Mouse (Mus musculus): ENCODE measurements around the gene Ttc41.

Ttc41 gene

DNA sequence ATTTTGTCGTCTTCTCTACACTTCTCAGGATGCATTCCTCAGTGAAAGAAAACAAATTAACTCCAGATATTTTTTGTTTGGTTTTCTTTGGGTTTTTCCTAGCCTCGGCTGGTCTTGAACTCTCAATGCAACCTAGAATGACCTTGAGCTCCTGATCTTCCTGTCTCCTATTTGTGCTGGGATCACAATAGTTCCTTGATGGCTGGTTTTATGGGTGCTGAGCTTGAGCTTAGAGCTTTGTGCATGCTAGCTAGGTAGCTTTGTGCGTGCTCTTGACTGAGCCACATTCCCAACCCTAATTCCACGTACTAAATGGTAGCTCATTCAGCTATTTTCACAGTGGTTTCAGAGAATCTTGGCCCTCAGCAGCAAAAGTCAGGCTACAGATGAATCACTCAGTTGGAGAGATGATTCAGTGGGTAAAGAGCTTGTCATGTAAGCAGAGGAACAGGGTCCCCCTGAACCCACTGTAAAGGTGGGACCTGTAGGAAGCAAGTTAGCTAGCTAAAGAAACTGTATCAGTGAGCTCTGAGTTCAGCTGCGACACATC, 78.6 kb downstream of the Ttc41 start:
- DNase-seq (ENCODE audit: low spot score): no peak

DNA sequence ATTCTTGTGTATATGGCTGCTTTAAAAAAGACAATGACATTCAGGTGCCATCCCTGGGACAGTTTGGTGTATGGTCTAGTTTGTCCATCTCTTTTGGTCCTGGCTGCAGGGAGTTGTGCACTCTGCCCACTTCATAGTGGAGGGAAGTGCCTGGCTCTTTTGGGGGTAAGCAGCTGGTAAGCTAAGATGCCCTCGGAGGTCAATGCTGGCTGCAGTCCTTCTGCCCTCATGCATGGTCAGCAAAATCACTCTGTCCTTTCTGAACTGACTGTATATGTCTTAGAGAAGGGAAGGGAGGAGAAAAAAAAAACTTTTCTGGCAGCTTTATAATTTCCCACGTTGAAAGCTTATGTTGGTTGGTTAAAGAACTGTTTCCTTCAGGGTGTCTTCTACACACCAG, 79.8 kb downstream of the Ttc41 start:
- DNase-seq (ENCODE audit: low spot score): no peak

DNA sequence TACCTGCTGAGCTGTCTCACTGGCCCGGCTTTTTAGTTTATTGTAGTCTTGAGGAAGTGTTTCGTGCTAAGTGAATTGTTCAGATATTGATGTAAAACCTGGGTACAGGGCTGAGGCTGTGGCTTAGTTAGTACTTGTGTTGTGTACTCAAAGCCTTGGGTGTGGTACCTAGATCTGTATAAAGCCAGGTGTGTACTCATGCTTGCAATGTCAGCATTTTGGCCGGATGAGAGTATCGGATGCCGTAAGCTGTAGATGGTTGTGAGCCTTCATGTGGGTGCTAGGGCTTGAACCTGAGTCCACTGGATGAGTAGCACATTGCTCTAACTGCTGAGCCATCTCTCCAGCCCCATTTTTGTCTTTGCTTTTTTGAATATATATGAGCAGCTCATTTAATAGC, 80.5 kb downstream of the Ttc41 start:
- no peak for DNase-seq (ENCODE audit: low spot score)

DNA sequence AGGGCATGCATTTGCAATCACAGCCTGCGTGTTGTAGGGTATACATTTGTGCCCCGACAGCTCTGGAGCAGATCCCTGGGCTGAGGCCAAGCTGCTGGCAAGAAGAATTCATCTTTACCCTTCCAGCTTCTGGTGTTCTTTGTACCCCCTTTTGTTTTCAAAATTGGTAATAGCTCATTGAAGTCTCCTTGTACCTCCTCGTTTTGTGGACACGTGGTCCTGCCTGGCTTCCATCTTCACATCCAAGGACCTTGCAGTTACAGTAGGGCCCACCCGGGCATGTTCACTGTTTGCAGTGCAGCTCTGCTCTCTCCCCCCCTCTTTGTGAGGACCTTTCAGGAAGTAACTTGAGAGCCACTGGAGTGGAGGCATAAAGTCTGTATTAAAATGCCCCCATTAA, 82.6 kb downstream of the Ttc41 start:
- no peak for DNase-seq (ENCODE audit: low spot score)

DNA sequence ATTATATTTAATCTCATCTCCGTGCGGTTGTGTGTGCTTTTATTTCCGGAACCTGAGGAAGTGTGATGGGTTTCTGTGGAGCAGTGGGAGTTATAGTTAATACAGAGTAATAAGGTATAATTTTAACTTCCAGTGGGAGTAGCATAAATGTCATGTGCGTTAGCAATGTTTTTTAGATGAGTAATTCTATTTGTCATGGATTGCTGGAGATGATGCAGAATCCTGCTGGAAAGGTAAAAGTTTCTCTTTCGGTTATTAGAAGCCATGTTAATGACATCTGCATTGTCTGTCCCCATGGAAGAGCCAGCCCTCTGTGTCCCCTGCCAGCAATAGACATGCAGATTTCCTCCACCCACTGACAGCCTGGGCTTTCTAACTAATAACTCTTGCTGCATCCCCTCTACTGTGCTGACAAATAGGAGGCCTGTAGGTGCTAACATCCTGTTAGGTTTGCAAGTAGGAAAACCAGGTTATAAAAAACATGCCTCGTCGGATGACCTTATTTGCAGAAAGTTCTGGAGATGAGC, 83.6 kb downstream of the Ttc41 start:
- DNase-seq (ENCODE audit: low spot score): no peak

DNA sequence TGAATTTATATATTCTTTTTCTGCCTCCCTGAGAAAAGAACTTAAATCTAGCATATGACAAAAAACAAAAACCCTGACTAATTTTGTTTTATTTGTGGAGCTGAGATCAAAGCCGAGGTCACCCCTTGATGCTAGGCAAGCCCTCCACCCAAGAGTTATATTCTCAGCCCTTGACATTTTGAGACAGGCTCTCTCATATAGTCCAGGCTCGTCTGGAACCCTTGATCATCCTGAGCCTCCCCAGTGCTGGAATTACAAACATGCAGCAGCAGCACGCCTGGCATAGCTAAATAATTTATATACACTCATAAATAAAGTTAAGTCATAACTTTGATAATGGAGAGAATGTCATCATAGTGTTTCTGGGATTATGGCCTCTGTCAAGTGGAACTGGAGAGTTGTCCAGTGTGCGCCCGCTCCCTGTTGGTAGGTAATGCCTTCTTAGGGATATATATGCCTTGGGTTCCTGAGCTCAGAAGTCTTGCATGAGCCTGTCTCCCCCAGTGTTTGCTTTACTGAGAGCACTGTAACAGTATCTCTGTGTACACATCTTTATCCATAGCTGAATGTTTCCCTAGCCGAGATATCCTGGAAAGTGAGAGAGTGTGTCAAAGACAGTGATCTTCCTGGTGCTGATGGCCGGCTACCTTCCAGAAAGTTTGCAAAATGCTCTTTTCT, 86.0 kb downstream of the Ttc41 start:
- no peak for DNase-seq (ENCODE audit: low spot score)

DNA sequence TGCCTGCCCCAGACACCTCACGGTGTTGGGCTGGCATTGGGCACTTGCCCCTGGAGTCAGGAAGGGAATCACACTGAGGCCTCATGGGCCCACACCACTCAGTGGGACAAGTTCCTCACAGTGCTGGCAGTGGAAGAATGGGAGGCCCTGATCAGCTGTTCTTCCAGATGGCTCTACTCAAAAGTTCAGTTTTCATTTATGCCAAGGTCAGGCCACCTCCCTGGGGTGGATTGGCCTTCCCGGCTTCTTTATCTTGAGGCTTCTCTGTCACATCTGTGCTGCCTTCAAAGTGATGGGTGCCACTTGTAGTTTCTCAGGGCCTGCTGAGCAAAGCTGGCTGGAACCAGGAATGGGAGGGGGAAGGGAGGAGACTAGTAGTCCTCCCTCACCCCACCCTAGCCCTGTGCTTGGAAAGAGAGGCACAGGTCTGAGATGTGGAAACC, 87.9 kb downstream of the Ttc41 start:
- no peak for DNase-seq (ENCODE audit: low spot score)

DNA sequence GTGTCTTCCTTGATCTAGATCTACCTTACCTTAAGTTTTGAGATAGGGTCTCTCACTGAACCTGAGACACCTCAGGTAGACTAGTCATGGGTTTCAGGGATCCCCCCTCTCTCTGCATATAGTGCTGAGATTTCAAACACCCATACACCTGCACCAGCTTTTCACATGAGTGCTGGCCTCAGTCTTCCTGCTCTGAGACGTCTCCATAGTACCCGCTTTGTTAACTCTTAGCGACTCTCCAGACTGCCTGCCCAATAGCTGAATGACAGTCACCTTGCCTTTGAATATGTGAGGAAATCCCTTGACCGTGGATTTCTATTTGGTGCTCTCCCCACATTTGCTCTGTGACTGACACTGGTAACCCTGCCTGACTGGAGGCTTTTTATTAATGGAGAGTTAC, 88.6 kb downstream of the Ttc41 start:
- no peak for DNase-seq (ENCODE audit: low spot score)

DNA sequence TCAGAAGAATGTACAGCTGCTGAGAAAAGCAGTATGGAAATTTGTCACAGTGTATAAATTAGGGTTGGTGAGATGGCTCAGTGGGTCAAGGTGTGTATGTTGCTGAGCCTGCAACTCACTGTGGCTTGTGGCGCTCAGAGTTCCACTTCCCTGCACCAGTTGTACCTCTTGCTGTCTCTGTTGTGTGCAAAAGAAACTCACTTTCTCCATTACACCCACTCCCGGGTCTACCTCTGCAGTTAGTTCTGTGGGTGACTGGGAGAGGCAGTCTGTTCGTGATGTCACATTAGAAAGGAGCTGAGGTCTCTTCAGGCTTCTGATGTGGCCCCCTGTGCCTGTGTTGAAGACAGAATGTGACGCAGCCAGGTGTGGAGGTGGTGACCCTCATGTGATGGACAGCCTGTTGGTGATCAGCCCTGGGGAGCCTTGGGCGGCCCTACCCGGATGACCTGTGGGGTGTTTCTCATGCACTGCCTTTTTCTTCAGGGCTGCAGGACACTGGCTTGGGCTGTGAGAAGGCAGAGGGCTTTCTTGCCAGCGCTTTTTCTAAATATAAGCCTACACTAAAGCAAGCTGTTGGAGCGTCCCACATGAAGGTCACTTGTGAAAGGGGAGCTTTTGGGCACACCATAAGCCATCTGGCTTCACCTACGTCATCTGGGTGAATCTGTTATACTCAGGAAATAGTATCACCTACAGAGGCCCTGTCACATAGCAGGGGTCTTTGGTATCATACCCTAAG, 89.4 kb downstream of the Ttc41 start:
- no peak for DNase-seq (ENCODE audit: low spot score)

DNA sequence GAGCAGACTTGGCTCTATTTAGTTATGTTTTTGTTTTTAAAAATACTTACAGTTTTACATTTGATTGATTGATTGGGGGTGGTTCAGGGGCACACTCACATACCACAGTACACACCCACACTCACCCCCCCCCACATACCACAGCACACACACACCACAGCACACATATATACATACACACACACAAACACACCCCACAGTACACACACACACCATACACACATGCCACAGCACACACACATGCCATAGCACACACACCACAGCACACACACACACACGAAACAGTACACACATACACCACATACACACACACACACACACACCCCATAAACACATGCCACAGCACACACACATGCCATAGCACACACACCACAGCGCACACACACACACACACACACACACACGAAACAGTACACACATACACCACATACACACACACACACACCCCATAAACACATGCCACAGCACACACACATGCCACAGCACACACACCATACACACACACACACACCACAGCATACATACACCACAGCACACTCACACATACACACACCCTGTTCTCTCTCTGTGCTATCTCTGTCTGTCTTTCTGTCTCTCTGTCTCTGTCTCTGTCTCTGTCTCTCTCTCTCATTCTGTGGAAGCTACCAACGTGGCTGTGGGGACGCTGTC, 90.6 kb downstream of the Ttc41 start:
- DNase-seq (ENCODE audit: low spot score): no peak

DNA sequence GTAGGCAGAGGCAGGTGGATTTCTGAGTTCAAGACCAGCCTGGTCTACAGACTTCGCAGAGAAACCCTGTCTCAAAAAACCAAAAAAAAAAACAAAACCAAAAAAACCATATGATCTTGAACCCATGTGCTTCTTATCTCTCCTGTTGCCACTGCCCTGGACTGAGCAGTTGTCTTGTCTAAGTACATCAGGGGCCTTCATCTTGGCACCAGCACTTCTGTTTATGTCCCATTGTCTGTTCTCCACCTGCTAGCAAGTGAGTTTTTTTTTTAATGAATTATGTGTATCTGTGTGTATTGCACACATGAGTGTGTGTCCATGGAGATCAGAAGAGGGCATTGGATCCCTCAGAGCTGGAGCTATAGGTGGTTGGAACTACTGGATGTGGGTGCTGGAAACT, 101.8 kb downstream of the Ttc41 start:
- DNase-seq (ENCODE audit: low spot score): no peak

DNA sequence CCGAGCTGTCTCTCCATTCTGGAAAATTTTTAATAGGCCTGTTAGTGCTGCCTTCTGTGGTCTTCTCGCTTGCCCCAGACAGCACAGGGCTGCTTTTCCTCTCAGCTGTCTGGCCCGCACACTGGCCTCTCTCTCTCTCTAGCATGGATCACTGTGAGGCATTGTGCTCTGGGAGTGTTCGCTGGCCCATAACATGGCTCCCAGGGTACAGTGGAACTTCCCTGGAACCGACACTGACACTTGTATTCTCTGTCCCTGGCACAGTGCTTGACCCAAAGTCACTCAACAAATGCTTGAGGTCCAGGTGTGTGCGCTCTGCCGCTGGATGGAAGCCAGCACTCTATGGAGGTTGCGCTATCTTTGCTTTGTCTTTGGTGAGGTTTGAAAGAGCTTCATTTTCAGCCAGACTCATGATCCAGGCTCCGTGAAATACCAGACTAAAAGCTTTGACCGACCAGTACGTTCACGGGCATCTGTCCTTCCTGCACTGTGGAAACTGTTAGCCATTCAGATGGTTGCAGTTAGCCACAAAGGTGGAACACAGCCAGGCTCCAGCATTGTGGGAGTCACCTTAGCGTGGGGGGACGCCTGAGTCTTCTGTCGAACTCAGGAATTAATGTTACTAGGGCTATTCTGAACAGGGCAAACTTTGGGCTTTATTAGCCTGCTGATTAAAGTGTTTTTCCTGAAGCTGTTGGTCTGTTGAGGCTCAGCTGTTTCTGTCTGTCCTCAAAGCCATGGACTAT, 102.6 kb downstream of the Ttc41 start:
- no peak for DNase-seq (ENCODE audit: low spot score)

DNA sequence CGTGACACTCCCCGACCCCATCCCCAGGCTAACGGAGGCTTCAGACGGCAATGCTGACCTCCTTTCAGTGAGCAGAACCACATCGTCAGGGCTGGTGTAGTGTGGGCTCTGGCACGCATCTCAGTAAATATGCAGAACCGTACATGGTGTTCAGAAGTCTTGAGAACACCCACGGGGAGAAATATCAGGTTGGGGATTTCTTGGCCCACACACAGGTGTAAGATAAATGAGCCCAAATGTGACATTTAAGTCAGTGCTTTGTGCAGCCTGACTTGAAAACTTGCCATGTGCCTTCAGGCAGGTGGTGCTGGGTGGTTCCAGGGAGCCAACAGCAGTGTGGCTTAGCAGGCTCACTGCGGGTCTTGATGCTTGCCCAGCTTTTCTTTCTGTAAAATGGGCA, 104.4 kb downstream of the Ttc41 start:
- no peak for DNase-seq (ENCODE audit: low spot score)

DNA sequence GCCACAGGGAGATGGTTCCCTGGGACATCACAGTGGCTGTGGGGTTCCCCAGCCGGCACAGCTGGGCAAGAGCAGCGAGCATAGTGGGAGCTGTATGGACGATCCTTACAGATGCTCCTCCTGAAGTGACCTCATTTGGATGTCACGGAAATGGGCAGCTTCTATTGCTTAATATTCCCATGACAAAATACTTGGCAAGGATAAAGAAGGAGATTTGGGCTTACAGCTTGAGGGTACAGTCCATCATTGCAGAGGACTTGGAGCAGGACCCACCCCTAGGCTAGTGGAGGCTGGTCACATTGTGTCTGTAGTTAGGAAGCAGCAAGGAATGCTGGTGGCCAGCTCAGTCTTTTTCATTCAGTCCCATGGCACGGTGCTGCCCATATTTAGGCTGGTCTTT, 105.0 kb downstream of the Ttc41 start:
- no peak for DNase-seq (ENCODE audit: low spot score)

DNA sequence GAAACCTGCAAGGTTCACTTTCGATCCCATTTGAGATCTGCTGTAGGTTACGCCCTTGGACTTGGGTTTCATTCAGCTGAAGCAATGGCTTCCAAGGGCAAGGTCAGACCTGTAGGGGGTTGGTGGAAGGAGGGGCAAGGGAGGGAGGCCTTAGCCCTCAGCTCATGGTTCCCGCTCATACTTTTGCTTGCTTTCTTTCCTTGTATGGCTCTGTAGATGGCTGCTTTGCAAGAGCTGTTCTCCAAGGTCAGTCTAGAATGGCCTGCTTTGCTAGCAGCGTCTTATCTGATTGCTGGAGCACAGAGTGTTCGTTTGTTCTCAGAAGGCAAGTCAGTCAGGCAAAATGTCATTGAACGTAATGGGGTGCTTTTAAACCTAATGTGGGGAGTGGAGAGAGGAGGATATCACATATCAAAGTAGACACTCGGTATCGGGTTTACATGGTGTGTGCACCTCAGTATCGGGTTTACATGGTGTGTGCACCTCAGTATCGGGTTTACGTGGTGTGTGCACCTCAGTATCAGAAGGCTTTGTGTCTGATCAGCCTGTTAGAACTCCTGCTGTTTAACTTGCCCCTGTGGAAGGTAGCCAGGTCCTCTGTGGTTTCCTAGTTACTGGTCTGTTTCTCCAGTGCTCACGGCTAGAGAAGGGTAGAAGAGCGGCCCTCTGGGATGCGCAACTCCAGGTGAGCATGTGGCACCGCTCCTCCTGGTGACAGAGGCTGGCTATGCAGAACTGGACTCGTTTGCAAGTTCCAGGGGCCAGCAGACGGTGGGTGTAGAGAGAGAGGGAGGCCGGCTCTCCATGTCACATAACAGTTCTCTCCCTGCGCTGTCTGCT, 108.9 kb downstream of the Ttc41 start:
- DNase-seq (ENCODE audit: low spot score): no peak

DNA sequence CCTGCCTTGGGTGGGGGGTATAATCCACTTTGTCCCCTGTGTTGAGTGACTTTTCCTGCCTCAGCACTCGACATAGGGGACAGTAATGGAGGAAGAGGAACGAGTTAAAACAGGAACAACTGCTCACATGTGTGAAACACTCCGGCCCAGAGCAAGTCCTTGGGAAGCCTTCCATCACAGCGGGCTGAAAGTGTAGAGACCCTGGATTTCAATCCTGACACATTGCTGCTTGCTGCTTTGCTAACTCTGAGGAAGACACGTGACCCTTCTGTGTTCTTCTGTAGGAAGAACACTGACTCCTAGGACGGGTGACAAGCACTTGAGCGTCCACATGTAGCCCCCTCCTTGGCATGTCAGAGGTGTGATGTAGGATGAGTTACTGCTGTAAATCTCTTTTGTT, 109.5 kb downstream of the Ttc41 start:
- DNase-seq (ENCODE audit: low spot score): no peak

DNA sequence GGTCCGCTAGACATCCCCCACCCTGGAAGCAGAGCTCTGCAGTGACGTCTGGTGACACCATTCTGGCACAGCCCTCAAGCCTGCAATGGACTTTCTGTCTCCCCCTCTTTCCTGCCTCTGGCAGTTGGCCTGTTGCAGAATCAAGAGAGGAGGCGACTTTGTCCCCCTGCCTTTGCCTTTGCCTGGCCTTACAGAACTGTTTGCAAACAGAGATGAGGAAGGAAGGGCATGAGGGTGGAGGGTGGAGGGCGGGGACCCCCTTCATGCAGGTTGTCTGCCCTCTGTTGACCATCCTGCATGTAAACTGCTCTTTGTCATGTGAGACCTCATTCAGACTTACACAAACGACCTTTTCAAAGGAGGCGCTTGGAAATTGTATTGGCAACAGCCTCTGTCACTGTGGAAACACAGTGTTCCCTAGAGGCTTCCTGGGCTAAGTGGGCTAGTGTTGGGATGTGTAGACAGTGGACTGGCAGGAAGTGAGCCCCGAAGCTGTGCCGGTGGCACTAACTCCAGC, 114.1 kb downstream of the Ttc41 start:
- DNase-seq (ENCODE audit: low spot score): no peak

DNA sequence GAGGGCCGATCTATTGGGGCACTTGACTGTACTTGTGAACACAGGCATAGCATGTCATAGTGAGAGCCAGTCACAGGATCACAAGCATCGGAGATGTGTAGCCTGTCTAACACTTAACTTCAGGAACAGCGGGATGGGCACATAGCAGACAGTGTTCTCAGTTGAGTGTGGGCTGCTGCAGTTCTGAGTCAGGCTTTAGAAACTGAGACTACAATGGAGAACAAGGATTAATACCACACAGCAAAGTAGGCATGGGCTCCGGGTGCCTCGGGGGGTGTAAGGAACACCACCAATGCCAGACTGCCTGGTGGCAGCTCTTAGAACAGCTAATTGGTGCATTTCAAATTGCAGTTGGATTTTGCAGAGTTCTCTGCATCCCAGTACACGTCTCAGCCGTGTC, 115.4 kb downstream of the Ttc41 start:
- no peak for DNase-seq (ENCODE audit: low spot score)

DNA sequence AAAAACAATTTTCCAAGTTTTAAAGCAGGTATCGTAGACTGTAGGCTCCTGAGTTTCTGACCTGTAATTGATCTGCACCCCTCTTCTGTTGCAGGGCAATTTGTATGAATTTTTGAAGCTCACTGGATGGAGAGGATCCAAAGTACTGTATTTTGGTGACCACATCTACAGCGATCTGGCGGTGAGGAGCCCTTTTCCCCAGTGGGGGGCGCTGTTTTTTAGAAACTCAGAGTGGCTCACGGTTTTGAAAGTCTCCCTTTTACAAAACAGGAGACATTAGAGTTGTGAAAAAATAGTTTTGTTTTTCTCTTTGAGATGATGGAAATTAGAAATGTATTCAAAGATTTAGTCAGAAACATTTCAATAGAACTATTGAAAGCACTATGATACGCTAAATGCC, 118.5 kb downstream of the Ttc41 start:
- DNase-seq (ENCODE audit: low spot score): no peak

DNA sequence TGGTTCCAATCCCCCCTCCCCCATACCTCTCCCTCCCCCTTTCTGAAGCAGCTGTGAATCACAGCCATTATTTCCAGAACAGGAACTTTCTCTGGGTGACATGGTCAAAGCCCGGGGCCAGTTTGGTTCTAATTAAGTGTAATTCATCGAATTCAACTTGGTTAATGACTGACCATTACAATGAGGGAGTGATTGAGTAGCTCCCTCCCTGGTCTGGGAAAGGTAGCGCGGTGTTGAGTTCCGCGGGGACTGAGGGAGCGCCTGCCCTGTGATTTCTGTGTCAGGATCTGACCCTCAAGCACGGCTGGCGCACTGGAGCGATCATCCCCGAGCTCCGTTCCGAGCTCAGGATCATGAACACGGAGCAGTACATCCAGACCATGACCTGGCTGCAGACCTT, 119.3 kb downstream of the Ttc41 start:
- DNase-seq (ENCODE audit: low spot score): no peak
